Mouse (Mus musculus): Measurements from ENCODE around the gene Plekhg2.
A peak's percentile ranks its signal among the peaks of the same experiment; 100 is the strongest.

Plekhg2 gene

GRCm38 (mm10) chr7:28362441-28363060, 9.8 kb downstream of the Plekhg2 start:
- DNase-seq: no peak

GRCm38 (mm10) chr7:28361647-28362341, 10.6 kb downstream of the Plekhg2 start:
- DNase-seq: peak; percentile 3

DNA sequence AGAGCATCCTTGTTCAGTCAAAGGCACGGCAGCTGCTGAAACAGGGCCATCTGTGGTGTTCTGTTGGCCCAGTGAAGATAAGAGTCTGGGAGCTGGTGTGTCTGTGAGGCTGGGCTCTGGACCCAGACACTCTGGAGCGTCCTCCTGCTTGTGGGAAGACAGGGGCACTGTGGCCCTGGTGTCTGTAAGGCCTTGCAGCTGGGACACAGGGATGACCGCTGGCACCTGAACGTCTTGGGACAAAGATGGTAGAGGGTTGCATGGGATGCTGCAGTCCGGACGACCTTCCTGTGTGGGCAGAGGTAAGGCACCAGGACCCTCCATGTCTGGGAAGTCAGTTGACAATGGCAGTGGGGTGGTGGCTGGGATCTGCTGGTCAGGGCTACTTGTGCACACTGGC, 12.1 kb downstream of the Plekhg2 start:
- no peak for DNase-seq

DNA sequence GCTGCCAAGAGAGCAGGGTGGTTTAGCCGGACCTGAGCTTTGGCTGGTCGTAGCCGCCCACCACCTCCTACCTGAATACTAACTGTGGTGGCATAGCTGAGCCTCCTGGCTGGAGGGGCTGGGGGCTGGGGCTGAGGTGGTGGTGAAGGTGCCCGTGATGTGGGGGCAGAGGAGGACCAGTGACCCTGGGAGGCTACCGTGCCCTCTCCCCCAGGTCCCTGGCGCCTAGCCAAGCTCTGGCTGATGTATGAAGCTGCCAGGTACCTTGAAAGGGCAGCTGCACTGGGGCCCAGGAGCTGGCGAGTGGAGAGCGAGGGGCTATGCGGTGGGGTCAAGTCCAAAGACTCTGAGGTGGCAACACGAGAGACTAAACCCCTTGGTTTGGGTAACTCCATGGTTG, 12.5 kb downstream of the Plekhg2 start:
- DNase-seq: peak; percentile 21

DNA sequence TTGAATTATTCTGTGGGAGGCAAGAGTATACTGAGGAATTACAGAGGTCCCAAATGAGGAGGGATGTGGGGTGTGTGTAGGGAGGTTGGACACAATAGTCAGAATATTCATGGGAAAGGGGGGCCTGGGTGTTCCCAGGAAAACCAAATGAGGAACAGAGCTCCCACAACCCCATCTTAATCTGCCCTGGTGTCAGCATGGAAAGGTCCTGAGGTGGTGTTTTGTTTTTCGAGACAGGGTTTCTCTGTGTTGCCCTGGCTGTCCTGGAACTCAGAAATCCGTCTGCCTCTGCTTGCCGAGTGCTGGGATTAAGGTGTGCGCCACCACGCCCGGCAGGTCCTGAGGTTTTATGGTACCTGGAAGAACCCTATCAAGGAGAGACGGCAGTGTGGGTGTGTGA, 14.0 kb downstream of the Plekhg2 start:
- DNase-seq: no peak

DNA sequence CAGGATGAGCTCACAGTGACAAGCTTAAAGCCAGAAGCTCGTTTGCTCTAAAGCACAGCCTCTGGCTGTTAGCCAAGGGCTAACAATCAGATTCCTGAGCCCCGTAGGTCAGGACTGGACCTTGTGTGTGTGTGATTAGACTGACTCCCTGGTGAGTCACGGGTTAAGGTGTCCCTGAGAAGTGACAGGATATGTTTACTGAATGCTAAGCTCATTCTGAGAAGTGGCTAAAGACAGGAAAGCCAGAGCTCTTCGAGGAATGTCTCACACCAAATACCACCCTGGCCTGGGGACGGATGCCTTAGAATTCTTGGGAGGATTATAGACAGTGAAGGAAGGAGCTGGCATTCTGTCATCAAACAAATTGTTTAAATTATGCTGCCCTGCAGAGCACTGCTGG, 14.4 kb downstream of the Plekhg2 start:
- DNase-seq: peak; percentile 52

DNA sequence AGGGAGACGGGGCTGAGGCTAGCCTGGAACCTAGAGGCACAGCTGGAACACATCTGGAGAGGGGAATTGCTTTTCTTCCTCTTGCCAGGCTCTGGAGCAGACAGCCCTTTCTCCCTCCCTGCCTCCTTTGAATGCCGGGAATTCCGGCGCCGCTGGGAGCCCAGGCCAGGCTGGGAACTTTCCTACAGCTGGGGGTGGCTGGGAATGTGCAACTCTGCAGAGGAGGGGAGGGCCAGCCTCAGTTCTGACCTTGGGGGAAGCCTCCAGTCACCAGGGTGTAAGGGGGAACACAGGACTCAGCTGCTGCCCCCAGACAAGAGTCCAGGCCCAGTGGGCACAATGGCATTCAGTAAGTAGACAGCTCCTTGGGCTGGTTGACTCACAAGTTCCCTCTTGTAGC, 15.4 kb downstream of the Plekhg2 start:
- peak; percentile 88 for DNase-seq

GRCm38 (mm10) chr7:28355221-28355620, 17.2 kb downstream of the Plekhg2 start:
- no peak for DNase-seq

DNA sequence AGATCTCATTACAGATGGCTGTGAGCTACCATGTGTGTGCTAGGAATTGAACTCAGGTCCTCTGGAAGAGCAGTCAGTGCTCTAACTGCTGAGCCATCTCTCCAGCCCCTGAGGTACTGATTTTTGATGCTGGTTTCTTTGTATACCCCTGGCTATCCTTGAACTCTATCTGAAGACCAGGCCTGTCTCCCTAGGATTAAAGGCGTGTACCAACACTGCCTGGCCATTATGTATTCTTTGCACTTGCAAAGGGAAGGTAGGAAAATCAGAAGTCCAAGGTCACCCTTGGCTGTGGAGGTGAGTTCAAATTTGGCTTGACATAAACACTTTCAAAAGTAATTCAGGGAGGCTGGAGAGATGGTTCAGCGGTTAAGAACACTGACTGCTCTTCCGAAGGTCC, 17.8 kb downstream of the Plekhg2 start:
- DNase-seq: no peak

DNA sequence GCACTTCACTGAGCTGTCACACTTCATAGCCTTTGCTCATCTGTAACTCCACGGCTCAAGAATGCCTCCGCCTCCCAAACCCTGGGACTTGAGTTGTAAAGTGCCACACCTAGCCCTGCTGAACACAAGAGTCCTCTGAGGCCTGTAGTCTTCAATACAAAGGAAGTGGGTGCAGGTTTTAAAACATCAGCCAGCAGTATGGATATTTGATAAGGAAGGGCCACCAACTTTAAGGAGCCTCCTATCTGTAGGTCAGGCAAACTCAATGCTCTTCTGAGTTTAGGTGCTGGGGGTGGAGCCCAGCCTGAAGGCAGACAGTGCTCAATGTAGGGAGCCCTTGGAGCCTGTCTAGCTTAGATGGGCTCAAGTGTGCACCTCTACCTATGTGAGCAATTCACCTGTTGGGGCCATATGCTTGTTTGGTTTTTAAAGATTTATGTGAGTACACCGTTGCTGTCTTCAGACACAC, 18.3 kb downstream of the Plekhg2 start:
- DNase-seq: no peak

DNA sequence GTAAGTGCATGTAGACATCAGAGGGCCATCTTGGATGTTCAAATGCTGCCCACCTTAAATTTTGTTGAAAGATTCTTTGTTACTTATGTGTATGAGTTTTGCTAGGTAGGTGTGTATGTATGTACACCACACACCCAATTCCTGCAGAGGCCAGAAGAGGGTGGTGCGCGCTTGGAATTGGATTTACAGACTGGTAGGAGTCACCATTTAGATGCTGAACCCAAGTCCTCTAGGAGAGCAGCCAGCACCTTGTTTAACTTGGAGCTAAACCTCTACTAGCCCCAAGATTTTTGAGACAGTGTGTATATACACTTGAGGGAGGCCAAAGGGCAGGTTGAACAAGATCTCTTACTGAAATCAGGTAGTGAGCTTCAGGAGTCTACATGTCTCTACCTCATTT, 19.1 kb downstream of the Plekhg2 start:
- DNase-seq: peak; percentile 25

GRCm38 (mm10) chr7:28351676-28352191, 20.7 kb downstream of the Plekhg2 start:
- DNase-seq: peak; percentile 3

DNA sequence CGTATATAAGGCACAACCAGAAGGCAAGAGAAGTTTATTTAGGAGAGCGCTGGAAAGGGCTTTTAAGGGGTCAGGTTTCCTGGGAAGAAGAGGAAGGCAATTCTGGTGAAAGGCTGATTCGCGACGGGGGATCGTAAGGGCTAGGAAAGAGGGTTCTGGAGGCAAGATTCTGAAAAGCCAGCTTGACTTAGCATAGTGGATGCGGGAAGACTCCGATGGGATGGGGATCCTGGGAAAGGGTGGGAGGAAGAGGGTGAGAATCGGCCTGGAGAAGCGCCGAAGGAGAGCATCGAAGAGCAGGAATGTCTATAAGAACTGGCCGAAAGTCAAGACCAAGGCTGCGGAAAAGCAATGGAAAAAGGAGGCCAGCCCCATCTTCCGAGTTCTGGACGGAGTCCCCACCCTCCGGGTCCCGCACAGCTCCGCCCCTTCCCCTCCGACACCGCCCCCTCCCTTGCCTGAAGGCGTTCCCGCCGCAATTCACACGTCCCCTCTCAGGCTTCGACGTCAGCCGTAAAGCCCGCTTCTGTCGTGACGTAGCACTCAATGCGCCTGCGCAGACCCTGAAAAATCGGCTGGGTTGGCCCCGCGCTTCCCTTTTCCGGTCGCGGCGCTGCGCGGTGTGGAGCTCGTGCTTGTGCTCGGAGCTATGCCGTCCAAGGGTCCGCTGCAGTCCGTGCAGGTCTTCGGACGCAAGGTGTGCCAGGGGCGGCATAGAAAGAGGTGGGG, 22.1 kb downstream of the Plekhg2 start, which contains the start of gene Rps16:
Gene Rps16, plus strand, starts transcription at position 498 of the 729 bp plus-strand sequence.
- peak; percentile 99 for DNase-seq

- DNase-seq: no peak
Observed at GRCm38 (mm10) chr7:28348601-28349000, 23.8 kb downstream of the Plekhg2 start.

GRCm38 (mm10) chr7:28347746-28348145, 24.7 kb downstream of the Plekhg2 start:
- no peak for DNase-seq

DNA sequence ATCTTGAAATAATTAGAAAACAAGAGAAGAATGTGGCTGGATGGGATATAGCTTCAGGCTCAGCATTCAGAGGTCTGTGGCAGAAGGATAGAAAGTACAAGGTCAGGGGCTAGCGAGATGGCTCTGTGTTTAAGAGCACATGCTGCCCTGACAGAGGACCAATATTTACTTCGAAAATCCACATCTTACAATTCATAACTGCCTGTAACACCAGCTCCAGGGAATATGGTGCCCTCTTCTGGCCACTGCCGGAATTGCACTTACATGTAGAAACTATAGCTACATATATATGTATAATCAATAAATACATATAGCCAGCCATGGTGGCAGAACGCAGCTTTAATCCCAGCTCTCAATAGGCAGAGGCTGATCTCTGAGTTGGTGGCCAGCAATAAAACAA, 27.8 kb downstream of the Plekhg2 start:
- peak; percentile 69 for DNase-seq

DNA sequence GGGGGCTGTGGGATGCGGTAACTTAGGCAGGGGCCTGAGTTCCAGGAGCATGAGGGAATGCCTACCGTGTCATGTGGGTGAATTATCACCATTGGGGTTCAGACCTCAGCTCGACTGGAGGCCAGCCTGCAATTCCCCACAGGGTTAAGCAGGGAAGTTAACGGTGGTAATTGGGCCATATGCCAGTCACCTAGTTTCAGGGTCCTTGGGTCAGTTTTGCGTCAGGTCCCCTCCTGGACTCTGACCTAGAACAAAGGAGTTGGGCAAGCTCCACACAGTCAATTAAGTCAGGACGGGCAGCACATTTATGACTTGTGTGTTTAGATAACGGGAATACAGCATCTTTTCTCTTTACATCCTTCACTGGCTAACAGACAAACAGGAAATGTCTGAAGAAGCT, 31.0 kb downstream of the Plekhg2 start:
- no peak for DNase-seq

GRCm38 (mm10) chr7:28339213-28339917, 33.0 kb downstream of the Plekhg2 start:
- DNase-seq: peak; percentile 81

DNA sequence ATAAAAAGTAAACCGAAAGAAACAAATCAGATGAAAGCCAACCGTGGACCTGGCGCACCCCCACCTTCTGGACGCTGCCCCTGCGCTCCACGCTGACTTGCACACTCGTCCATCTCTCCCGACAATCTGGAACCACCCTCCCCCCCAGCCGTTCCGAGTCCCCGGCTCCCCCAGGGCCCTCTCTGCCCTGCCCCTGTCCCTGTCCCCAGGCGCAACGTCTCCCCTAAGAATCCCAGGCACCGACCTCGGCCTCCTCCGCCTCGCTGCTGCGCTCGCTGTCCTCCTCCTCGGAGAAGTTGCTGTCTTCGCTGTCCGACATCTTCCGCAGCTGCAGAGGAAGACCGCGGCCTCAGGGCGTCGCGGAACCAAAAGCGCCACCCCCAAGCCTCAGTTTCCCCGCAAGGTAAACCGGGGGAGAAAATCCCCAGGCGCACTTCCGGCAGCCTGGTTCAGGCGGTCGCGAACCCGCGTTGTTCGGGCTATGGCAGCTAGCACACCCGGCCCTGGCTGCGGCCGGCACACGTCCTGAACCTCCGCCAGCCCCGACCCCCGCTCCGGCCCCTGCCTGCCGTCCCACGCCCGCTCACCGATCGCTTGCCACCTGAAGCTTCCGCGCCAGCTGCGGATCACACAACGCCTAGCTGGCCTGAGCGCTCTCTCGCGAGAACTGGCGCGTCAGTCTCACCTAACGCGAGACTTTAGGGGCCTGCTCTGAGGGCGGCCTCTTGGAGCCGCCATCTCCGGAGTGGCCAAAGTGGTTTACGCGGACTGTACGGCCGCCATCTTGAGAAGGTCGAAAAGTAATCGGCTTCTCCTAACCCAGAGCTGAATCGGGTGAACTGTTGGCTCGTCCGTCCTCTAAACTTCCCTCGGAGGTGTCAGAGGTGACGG, 34.0 kb downstream of the Plekhg2 start, which contains the start of gene Supt5:
Gene Supt5, minus strand, starts transcription at position 639 of the 891 bp plus-strand sequence.
- peak; percentile 98 for DNase-seq

- DNase-seq: no peak
Observed at GRCm38 (mm10) chr7:28335471-28335870, 36.9 kb downstream of the Plekhg2 start.

DNA sequence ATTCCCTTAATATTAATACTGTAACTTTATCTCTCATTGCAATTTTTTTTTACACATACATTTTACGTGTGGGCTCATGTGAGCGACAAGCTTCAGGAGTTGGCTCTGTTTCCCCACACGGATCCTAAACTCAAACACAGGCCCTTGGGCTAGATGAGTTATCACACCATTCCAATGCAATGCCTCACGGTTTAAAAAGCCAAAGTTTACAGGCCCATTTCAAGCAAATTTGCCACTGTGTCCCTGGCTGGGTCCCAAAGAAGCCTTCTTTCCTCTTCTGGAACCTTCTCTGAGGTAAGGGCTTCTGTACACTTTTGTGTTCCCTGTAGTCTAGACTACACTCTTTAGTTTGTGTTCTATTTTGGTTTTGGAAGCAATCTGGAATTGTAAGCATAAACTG, 37.9 kb downstream of the Plekhg2 start:
- DNase-seq: no peak

- DNase-seq: no peak
Observed at GRCm38 (mm10) chr7:28328260-28328659, 44.1 kb downstream of the Plekhg2 start.

All from lung, postnatal 10 days (tissue).